Mouse (Mus musculus) T-helper 1 cell (primary cell): ENCODE measurements around the gene Cdk8.

Experiments used
- in situ Hi-C: fragments of 300-600 bp; cut with MboI, MseI; formaldehyde crosslinking; loops from one replicate; pipeline ENCODE4 v1.15.1; 2025; ENCODE audit warnings: high pct_unique_total_duplicates

Gene Cdk8

DNA sequence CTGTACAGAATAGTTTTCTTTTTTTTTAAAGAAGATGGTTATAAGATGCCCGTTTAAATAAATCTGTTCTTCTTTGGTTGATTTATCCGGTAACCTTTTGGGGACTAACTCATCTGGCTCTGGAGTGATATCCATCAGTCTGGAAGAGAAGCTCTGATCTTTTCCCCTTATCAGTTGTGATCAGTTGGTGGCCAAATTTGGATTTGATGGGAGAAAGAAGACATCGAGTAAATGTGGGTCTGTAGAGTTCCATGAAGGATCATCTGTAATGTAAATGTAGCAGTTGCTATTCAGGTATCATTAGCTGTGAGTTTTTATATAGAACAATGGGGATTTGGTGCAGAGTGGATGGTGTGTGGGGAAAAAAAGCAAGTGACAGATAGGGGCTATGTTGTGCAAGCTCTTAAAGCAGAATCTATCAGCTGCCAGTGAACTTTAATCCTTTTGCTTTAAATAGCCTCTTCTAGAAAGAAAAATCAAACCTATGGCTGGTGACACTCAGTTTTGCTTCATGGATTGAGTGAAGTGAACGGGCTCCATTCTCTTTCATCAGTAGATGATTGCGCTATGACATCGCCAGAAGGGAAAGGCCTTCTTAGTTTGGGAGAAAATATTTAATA lies 1.1 kb downstream of the Cdk8 start:
- in situ Hi-C loops: loop anchor here (25.0 kb wide), 1 partner anchor 855 kb away; the partner anchor contains the start of genes Lnx2 and Polr1d

DNA sequence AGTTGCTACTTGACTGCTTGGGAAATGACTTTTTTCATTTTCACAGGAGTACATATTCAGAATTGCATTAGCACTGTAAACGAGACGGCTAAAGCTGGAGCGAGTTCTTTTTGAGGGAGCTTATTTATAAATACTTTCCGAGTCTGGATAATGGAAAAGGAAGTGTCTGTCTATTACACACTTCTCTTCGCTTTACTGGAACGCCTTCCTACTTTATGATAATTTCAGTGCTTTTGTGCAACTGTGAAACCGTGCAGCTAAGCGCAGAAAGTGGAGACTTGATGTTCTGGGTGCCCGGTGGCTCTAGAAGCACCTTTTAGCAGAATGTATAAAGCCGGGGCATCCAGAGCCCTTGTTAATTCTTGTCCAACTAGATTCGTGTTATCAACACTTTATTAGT lies 1.8 kb downstream of the Cdk8 start:
- in situ Hi-C loops: loop anchor here (25.0 kb wide), 1 partner anchor 854 kb away; the partner anchor contains the start of genes Lnx2 and Polr1d

DNA sequence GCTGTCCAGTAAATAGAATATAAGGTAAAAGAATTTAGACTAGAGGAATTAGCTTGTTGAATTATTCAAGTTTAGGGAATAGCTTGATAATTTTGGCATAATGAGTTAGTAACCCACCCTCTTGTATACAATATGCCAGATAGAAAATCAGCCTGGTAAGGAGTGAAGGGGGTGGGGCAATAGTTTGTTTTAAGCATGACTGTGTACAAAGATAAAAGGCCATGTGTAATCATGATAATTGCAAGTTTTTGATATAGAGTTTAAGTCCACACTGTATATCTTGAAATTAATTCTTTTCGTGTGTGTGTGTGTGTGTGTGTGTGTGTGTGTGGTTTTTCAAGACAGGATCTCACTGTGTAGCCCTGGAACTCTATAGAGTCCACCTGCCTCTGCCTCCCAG lies 3.3 kb downstream of the Cdk8 start:
- in situ Hi-C loops: loop anchor here (25.0 kb wide), 1 partner anchor 853 kb away; the partner anchor contains the start of genes Lnx2 and Polr1d

DNA sequence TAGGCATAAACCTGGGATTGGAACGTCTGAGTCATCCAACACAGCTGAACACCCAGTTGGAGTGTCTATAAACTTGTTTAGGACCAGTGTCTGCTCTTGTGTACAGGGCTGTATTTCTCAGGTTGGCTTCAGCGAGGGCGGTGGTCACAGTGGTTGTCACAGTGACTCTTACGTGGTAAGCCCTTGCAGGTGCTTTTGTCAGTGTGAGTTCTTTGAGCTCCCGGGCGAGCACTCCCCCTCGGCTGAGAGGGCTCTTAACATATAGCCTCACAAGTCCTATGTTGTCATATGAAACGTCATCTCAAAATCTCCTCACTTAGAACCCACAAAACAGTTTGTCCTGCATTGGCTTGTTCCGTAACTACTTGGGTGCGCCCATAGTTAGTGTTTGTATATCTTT lies 7.2 kb downstream of the Cdk8 start:
- in situ Hi-C loops: loop anchor here (25.0 kb wide), 1 partner anchor 849 kb away; the partner anchor contains the start of genes Lnx2 and Polr1d

DNA sequence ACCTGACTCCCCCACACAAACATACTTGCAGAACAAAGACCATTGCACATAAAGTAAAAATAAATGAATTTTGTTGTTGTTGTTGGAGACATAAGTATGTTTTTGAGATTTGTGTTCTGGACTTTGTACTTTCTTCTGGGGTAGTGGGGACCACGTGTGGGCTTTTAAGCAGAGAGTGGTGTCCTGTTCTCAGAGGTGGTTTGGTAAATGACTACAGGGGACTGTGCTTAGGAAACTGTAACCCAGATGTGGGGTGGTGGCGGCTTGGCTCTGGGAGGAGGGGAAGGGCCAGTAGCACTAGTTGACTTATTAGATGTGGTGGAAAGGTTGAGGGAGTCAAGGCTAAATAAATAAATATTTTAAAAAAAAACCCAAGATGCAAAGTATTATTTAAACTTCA lies 9.7 kb downstream of the Cdk8 start:
- in situ Hi-C loops: loop anchor here (25.0 kb wide), 1 partner anchor 847 kb away; the partner anchor contains the start of genes Lnx2 and Polr1d

DNA sequence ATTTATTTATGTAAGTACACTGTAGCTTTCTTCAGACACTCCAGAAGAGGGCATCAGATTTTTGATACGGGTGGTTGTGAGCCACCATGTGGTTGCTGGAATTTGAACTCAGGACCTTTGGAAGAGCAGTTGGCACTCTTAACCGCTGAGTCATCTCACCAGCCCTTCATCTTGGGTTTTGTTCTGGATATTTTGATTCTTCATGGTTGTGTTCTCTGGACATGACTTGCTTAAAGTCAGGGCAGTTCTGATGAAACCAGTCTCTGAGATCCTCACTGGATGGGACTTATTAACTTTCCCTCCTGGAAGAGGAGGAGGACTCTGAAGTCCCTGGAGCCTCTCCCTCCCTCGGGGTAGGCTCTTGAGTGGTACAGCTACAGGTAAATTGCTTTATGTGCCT lies 10.2 kb downstream of the Cdk8 start:
- in situ Hi-C loops: loop anchor here (25.0 kb wide), 1 partner anchor 846 kb away; the partner anchor contains the start of genes Lnx2 and Polr1d

DNA sequence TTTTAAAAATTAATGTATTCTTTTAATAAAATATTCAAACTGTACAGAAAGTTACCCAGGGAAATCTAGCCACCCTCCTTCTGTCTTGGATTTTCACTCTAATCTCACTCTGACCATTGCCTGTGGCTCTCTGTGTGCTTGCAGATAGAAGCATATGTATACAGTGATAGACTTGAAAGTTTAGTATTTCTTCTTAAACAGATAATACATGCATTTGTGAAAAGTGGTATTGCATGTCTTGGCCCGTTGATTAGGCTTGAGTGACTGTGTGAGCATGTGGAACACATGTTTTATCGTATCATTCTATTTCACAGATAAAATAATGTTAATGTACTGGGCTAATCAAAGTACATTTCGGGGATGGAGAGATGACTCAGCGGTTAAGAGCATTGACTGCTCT lies 14.2 kb downstream of the Cdk8 start:
- in situ Hi-C loops: loop anchor here (25.0 kb wide), 1 partner anchor 842 kb away; the partner anchor contains the start of genes Lnx2 and Polr1d

DNA sequence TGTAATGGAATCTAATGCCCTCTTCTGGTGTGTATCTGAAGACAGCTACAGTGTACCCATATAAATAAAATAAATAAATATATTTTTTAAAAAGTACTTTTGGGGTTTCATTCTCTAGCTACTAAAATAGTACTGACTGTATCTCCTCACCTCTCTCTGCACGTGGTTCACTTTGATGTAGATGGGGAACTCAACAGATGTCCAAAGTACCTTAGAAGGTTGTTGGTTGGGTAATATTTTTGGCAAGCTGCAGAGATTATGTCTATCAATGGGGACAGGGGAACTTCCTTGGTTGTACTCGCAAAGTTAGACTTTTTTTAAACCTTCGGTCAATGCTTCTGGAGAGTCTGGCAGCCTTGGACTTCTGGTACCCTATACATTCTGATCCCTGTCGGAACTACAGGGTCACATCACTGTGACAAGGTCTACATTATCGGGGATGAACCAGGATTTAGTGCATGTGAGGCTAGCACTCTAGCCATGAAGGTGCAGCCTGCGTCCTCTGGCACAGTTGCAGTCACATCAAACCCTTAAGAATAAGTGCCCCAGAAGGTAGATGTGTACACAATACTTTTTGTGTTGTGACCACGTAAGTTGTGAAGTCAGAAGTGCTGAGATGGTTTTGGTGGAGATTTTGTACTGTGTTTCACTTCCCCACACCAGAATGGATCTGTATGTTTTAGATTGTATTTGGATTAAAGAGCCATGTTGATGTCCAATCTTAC lies 14.8 kb downstream of the Cdk8 start:
- in situ Hi-C loops: loop anchor here (25.0 kb wide), 1 partner anchor 841 kb away; the partner anchor contains the start of genes Lnx2 and Polr1d

DNA sequence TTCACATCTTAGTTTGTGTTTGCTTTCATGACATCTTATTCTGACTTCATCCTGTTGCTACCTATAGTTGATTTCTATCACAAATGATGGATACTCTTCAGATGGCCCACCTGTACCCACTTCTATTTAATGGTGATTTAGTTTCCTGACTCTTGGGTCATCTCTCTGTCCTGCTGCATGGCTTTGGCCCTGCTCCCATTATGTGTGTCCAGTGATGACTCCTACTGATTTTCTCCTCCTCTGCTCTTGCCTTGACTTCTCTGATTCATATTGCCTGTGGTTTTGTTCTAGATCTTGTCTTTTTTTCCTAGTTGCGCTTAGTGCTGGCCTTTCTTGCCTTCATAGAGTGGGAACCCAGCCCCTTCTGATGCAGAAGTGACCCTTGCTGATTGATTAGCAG lies 15.4 kb downstream of the Cdk8 start:
- in situ Hi-C loops: loop anchor here (25.0 kb wide), 1 partner anchor 841 kb away; the partner anchor contains the start of genes Lnx2 and Polr1d

DNA sequence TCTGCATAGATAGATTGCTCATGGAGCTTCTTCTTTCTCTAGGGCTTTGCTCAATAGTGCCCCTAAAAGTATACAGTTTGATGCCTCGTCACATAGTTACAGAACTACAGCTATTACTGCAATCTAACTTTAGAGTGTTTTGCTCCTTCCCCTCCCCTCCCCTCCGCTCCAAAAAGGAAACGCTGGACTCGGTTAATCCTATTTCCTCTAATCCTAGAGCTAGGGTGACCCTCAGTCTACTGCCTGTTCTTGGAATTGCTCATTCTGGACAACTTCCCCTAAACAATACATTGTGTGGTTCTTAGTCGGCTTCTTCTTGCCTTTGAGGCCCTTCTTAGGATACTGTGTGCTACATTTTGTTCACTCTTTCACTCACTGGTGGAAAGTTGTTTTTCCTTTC lies 16.7 kb downstream of the Cdk8 start:
- in situ Hi-C loops: loop anchor here (25.0 kb wide), 1 partner anchor 840 kb away; the partner anchor contains the start of genes Lnx2 and Polr1d

DNA sequence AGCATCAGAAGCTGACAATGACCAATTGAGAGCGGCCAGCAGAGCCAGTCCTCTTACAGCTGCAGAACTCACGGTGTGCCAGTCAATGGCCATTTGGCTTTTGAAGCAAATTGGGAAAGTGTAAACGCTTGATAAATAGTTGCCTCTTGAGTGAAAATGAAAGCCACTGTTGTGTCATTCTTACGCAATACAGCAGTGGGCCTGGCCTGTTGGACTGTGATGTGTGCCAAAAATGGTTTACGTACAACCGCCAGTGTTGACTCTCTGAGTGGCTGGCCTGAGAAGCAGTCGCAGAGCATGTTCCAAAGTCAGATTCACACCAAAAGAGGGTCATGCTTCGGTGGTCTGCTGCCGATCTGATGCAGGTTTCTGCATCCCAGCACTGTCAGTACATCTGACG lies 17.7 kb downstream of the Cdk8 start:
- in situ Hi-C loops: loop anchor here (25.0 kb wide), 1 partner anchor 839 kb away; the partner anchor contains the start of genes Lnx2 and Polr1d

DNA sequence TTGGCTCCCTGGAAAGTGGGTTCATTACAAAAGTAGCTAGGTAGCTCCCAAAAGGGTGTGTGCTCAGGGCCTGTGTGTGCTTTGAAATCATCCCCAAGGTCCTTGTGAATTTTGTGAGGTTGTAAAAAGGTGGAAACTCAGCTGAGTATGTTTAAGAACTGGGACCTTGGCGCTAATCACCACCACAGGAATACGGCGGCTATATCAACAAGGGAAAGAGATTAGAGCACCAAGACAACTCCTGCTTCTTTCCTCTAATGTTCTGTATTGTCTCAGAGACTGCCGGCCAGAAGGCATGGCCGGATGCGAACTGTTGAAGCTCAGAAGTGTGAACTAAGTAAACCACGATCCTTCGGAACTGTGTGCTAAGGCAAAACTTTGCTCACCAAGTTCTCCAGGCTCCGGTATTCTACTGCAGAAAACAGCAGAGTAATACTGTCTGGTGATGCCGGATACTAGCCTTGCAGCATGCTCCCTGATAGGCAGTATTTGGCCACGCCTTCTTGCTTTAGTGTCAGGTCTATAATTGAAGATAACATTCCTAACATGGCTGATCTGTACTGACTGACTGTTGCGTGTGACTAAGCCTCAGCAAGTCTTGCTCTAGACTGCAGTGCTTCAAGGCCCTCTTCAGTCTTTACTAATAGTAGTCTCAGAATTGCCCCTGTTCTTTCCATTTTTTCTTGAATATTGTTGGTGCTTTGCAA lies 19.5 kb downstream of the Cdk8 start:
- in situ Hi-C loops: no loop called here

DNA sequence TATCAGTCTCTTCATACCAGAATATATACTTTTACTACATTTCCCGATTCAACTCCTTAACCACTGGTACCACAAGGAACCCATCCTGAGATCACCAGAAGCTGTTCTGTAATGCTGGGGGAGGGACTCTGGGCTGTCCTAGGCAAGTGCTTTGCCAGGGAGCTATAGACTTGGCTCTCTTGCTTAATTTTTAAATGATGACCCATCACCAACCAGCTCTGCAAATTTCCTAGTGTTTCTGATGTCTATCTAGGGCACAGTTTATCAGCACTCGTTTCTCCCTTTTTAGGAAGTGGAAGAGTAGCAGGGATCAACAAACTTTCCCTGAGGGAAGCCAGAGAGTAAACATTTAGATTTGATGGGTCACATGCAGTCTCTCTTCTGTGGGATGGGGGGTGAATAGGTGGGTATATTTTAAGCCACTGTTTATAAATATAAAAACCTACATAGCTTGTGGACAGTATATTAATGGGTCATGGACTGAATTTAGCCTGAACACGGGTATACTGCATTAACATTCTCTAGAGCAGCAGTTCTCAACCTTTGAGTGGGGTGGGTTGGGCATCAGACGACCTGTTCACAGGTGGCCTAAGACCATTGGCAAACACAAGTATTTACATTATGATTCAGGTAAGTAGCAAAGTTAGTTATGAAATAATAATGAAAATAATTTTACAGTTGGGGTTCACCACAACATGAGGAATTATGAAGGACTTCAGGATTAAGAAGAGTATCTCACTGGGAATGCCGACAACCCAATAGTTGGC lies 20.8 kb downstream of the Cdk8 start:
- in situ Hi-C loops: no loop called here

DNA sequence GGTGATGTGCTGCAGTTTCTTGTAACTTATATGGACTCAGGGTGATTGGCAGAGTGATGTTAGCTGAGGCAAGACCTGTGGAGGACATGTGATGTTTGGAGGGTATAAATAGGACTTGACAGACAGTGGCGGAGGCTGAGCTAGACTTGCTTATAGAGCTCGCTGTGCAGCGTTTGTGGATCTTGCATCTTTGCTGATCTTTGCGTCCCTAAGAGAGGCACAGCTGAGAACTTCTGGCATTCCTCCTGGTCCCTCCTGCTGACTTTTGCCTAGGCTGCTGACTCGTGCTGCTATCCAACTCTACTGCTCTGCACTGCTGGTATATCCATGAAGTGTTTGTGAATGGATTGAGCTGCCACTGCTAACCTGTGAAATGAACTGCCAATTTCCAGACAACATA lies 22.6 kb downstream of the Cdk8 start:
- in situ Hi-C loops: no loop called here

DNA sequence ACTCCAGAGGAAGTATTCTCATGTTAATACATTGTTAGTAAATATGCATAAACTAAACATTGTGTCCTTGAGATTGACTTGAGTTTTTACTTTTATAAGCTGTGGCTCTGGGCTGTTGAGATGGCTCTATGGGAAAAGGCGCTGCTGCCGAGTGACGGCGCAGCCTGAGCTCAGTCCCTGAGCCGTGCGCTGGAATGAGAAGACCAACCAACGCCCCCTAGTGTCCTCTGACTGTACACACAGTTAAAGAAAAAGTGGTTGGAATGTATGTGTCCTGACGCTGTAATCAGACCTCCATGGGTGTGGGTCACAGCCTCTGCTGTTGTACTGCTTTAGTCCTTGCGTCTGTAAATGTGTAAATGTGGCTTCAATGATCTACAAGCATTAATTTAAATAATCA lies 29.0 kb downstream of the Cdk8 start:
- in situ Hi-C loops: no loop called here

DNA sequence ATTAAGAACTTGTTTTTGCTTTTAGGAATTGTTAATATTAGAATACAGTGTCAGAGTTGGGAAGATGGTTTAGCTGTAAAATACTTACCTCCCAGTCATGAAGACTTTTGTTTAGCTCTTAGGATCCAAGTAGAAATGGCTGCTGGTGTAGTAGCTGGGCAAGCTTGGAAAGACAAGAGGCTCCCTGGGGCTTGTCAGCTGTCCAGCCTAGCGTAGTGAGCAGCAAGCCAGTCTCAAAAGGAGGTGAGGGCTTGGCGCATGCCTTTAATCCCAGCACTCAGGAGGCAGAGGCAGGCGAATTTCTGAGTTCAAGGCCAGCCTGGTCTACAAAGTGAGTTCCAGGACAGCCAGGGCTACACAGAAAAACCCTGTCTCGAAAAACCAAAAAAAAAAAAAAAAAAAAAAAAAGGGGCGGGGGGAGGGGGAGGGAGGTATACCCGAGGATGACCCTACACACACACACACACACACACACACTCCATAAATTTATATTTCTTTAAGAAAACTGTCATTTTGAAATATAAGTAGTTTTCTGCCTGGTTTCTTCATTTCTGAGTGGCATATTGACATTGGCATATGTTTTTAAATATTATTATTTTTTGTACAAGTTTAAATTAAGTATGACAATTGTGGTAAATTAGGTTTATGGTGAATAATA lies 35.0 kb downstream of the Cdk8 start:
- in situ Hi-C loops: no loop called here

DNA sequence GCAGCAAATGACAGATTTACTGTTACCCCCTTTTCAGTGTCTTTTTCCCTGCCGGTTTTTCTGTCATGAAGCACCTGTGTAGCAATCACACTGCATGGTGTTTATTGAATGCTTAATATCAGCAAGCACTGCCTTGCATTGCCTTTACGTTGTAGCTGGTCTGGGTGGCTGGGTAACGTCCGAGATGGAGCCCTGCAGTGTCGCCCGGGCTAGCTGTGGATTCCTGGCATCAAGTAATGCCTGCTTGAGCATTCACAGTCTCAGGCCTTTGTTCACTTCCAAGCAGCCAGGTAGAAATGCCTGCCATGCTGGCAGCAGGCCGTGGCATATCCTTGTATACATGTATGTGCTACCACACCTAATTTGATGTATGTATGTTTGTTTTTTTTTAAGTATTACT lies 36.7 kb downstream of the Cdk8 start:
- in situ Hi-C loops: no loop called here

DNA sequence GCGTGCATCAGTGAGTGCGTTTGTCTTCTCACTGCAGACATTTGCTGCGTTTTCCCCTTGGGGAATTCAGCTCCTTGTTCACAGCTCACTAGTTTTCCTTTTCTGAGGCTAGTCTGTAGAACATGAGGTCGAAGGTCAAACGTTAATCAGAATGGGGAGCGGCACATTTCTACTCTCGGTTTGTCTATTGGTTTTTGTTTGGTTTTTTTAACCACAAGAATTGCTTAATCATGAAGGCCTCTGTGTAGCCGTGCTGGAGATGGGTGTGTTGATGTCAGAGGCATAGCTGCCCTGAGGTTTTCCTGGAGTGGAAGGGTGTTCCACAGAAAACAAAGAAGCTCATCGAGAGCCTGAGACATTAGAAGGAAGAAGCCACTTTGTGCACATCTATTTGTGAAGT lies 39.6 kb downstream of the Cdk8 start:
- in situ Hi-C loops: no loop called here

DNA sequence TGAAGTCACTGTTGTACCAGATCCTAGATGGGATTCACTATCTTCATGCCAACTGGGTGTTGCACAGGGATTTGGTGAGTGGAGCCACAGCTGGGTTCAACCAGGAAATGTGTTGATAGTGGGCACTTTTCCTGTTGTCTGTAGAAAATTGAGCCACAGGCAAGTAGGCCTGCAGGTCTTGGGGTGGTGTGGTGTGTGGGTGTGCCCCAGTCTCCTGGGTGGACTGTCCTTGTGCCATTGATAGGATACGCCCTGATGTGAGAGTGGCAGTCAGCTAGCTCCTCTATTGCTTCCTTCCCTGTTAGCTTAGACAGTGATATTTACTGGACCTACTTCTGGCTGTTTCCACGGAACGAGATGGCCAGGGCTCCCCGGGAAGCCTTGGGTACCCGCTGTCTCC lies 40.6 kb downstream of the Cdk8 start:
- in situ Hi-C loops: no loop called here

DNA sequence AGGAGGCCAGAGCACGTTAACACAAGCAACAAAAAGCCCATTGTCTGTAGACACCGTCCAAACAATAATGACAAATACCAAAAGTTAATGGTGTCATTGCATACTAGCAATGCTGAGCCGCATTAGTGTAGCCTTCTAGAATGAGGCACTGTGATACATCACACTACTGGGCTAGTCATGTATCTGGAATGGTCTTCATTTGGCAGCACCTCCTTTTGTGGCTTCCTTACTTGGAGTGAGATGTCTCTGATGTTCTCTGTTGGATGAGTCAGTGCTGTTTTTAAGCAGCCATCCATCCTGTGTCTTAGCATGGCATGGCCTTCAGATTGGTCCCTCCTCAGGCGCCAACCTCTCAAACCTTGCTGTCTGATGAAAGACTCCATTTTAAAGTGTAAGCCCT lies 42.1 kb downstream of the Cdk8 start:
- in situ Hi-C loops: no loop called here
